Mouse (Mus musculus): ENCODE measurements around the gene Sirt2.

GRCm38 (mm10) chr7:28741368-28741708 is 25.2 kb upstream of the Sirt2 start:
- TF ChIP-seq POLR2A (IDR thresholded peaks at IDR 0.05; ENCODE audit: control insufficient read depth, low read depth, low read length) (no peak), CTCF (IDR thresholded peaks at IDR 0.05; ENCODE audit: control insufficient read depth, insufficient read depth, insufficient replicate concordance, low read depth, low read length) (no peak)

All from testis, adult 2 months (tissue).